ENCODE assay signal across 16 mouse cellular contexts in the genomic region with DNA sequence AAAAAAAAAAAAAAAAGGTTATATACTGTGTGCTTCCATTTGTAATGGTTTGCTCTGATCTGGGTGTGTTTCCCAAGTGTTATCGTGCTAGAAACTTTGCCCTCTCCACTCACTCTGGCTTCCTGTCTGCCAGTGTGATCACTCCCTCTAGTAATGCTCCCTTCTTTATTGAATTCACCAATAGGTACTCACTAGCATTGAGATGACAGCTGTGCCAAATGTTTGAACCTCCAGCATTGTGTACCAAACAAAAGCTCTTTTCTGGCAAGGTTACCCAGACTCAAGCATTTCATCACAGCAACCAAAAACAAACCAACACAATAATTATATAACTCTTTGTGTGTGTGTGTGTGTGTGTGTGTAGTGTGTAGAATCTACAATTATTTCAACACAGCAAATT. TPM values are rescaled to one million over a fixed set of nuclear protein-coding genes. Genes with fewer than 3 reads are reported as not detected.
"Had no signal": no experiment of that assay in that cellular context is flagged by ENCODE, and none has a peak within 500 bp of the region (broad histone marks: within the 10 kb centered on the region; RNA-seq: fewer than 3 reads in every experiment).

No protein-coding gene starts in this region.

- DNase-seq: retina, postnatal 1 day; right cerebral cortex, adult 18-20 months; right cerebral cortex, postnatal 14 days; right cerebral cortex, postnatal 25 days; right cerebral cortex, postnatal 4 days; spleen, adult 18-20 months; thymus, adult 18-20 months; thymus, adult 2 months; thymus, postnatal 14 days; thymus, postnatal 25 days; thymus, postnatal 36 days; thymus, postnatal 4 days had no signal

- H3K27ac ChIP-seq: neural tube, embryonic 15.5 days; stomach, embryonic 15.5 days; stomach, postnatal 0 days had no signal

- H3K4me1 ChIP-seq: neural tube, embryonic 15.5 days had no signal

- H3K27me3 ChIP-seq: stomach, embryonic 15.5 days had no signal

- H3K4me3 ChIP-seq: neural tube, embryonic 15.5 days; stomach, embryonic 15.5 days had no signal

- H3K9ac ChIP-seq: neural tube, embryonic 15.5 days; stomach, embryonic 15.5 days had no signal

- H3K36me3 ChIP-seq: neural tube, embryonic 15.5 days; stomach, embryonic 15.5 days had no signal

- H3K4me2 ChIP-seq: neural tube, embryonic 15.5 days; stomach, embryonic 15.5 days had no signal

- H3K9me3 ChIP-seq: neural tube, embryonic 15.5 days; stomach, embryonic 15.5 days had no signal

RNA-seq across cellular contexts. Expression of a gene that starts 2.9 kb away (rescaled TPM):
- polyA plus RNA-seq: neural tube, embryonic 14.5 days had no signal
